Mouse (Mus musculus) G1E (cell line): ENCODE data around the gene Nlrp4f. TPM values are rescaled to one million over a fixed set of nuclear protein-coding genes. Genes with fewer than 3 reads are reported as not detected.

ENCODE experiments used
- ATAC-seq: 2 replicates; pipeline ENCODE4 v1.8.0; 2016; ENCODE audit warnings: mild to moderate bottlenecking; ENCODE audit not compliant: insufficient number of reproducible peaks, poor library complexity, low FRiP score, severe bottlenecking; ENCODE audit errors: extremely low read depth
- DNase-seq: peaks from one replicate; pipeline ENCODE4 v3.0.0; 2012; ENCODE audit warnings: low spot score
- H3K27me3 ChIP-seq: 2 replicates; pipeline ENCODE4 v1.6.1; 2012; ENCODE audit warnings: mild to moderate bottlenecking, low read length, inconsistent platforms; ENCODE audit not compliant: insufficient read depth
- H3K36me3 ChIP-seq: replicated peaks from 2 replicates; pipeline ENCODE3; 2012; ENCODE audit warnings: mild to moderate bottlenecking, inconsistent platforms
- H3K4me1 ChIP-seq: 2 replicates; pipeline ENCODE4 v1.6.1; 2012; ENCODE audit warnings: low read depth, low read length, inconsistent platforms, mixed read lengths; ENCODE audit not compliant: insufficient read depth
- H3K4me3 ChIP-seq: 2 replicates; pipeline ENCODE4 v1.5.1; 2012; ENCODE audit warnings: low read depth, mild to moderate bottlenecking, inconsistent platforms, low read length, moderate library complexity, mixed read lengths
- H3K9me3 ChIP-seq: replicated peaks from 2 replicates; pipeline ENCODE4 v1.6.1; 2012; ENCODE audit warnings: inconsistent platforms
- CTCF ChIP-seq: IDR thresholded peaks from 2 replicates; pipeline ENCODE4 v1.5.1; 2012; ENCODE audit warnings: low read depth, low read length, inconsistent platforms, mixed read lengths
- GATA1 ChIP-seq: IDR thresholded peaks from 2 replicates; pipeline ENCODE4 v1.6.1; 2012; ENCODE audit warnings: borderline replicate concordance, low read length, inconsistent platforms, mixed read lengths
- GATA2 ChIP-seq: IDR thresholded peaks from 2 replicates; pipeline ENCODE4 v1.6.1; 2012; ENCODE audit warnings: low read depth, low read length, inconsistent platforms, borderline replicate concordance
- POLR2AphosphoS5 ChIP-seq: IDR thresholded peaks from 2 replicates; pipeline ENCODE4 v1.6.1; 2012; ENCODE audit warnings: low read depth, low read length, inconsistent platforms; ENCODE audit not compliant: insufficient replicate concordance
- TAL1 ChIP-seq: conservative IDR thresholded peaks from 2 replicates; pipeline ENCODE4 v1.6.1; 2012; ENCODE audit warnings: low read depth, low read length, inconsistent platforms, mixed read lengths
- polyA plus RNA-seq: library from polyadenylated mRNA; stranded (reverse); fragments of >175 nt; gene quantifications from 2 replicates; pipeline ENCODE4 v1.2.3, GENCODE M21; 2012
- total RNA-seq, 2 experiments: library from RNA; stranded (forward) in 1 of 2; stranded (reverse) in 1 of 2; fragments of 200-1000 nt in 1 of 2; fragments of >200 nt in 1 of 2; fragmentation: Nextera tagmentation in 1 of 2; gene quantifications; 2 replicates each; pipeline ENCODE4 v1.2.3; 2014 to 2017

The Nlrp4f gene
- total and polyA plus RNA-seq, 3 experiments, result 0.05 TPM; not detected in 2

DNA sequence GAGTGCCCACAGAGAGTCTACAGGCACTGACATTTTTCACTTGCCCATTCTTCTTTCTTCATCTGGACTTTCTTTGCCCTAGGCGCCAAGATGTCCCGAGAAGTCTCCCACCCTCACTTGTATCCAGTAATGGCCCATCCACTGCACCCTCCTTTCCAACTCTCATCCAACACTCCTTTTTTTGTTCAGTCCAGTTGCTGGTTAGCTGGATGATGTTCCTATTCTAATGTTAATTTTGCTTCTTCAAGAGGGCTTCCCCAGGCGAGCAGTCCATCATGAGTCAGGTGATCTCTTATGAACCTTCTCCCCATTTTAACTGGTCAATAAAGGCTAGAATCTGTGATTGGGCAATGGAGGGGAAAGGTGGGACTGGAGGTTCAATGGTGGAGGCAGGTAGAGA lies 31.7 kb downstream of the Nlrp4f start:
- Histone ChIP-seq H3K4me3 (no peak overlapping the region), H3K9me3 (peaks cover 6% of the 10 kb centered on the region; the same call in 1 of the 2 replicates), H3K36me3 (no peaks in the 10 kb centered on the region), H3K27me3 (no peaks in the 10 kb centered on the region; the same call in 1 of the 2 replicates), H3K4me1 (no peaks in the 10 kb centered on the region)
- no peak for DNase-seq
- TF ChIP-seq TAL1 (no peak), GATA2 (no peak), CTCF (no peak), POLR2AphosphoS5 (no peak), GATA1 (no peak)
- ATAC-seq, result no peak

DNA sequence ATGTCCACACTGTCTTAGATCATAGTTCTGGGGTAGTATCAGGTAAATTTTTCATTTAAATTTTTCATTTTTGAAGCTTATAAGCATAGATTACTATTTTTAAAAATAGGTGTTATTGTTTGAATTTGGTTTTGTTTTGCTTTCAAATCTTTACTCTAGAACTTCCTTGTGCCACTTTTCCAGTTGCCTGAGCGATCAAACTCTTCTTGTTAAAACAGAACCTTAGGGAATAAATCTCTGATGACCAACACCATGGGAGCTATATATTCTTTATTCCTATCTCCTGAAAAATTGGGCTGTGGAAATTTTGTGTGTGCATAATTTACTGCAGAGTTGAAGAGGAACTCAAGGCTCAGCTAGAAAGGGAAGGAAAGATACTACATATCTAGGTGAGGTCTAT lies 55.8 kb downstream of the Nlrp4f start, which contains the start of gene Olfr466:
TSS of gene Olfr466 (plus strand) at position 301 of the 400 bp plus-strand sequence.
- ATAC-seq (no peak), DNase-seq (no peak)
- TF ChIP-seq POLR2AphosphoS5 (no peak), GATA1 (no peak), TAL1 (no peak), CTCF (no peak), GATA2 (no peak)
- no peaks in the 10 kb centered on the region for H3K27me3 ChIP-seq
- H3K4me1 ChIP-seq, result no peaks in the 10 kb centered on the region
- no peaks in the 10 kb centered on the region for H3K36me3 ChIP-seq
- no peak within 1 kb of the TSS for H3K4me3 ChIP-seq
- H3K9me3 ChIP-seq, result no peaks in the 10 kb centered on the region

DNA sequence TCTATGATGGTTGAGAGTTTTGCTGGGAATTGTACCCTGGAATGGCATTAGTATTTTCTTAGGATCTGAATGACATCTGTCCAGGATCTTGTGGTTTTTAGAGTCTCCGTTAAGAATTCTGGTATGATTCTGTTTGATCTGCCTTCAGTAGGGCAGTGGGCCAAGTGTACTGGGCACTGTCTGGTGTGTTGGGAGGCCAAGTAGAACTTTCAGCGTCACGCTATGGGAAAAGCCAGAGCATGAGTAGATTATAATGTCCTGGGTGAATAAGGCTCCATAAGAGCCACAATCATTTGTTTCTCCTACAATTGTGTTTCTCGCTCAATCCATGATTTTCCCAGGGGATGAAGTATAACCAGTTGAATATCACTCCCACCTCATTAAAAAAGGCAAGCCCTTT lies 68.0 kb downstream of the Nlrp4f start, which contains the start of gene Olfr465-ps1:
TSS of gene Olfr465-ps1 (plus strand) at position 301 of the 400 bp plus-strand sequence.
- TF ChIP-seq POLR2AphosphoS5 (no peak), GATA2 (no peak), CTCF (no peak), TAL1 (no peak), GATA1 (no peak)
- Histone ChIP-seq H3K36me3 (no peaks in the 10 kb centered on the region), H3K9me3 (no peaks in the 10 kb centered on the region), H3K27me3 (no peaks in the 10 kb centered on the region), H3K4me1 (no peaks in the 10 kb centered on the region), H3K4me3 (no peak within 1 kb of the TSS)
- ATAC-seq (no peak), DNase-seq (no peak)

Other genes with a start within 250 kb of the Nlrp4f start
- gene Spata31d1c, start 172.9 kb downstream of the Nlrp4f start, total RNA-seq (2014; fragmentation: Nextera tagmentation), result not detected in 2 replicates
- gene Spata31d1c, start 172.9 kb downstream of the Nlrp4f start, total RNA-seq (2017), result 0.06 and 0.27 TPM in 2 replicates
- gene Spata31d1c, start 172.9 kb downstream of the Nlrp4f start, polyA plus RNA-seq, result not detected in 2 replicates
- gene Prss47, start 153.2 kb downstream of the Nlrp4f start, total RNA-seq (2014; fragmentation: Nextera tagmentation), result not detected in 2 replicates
- 0.17 TPM in 1 of 2 replicates, not detected in the other for gene Prss47, start 153.2 kb downstream of the Nlrp4f start, total RNA-seq (2017)
- gene Prss47, start 153.2 kb downstream of the Nlrp4f start, polyA plus RNA-seq, result not detected in 2 replicates
- gene Mfsd14b, start 93.0 kb downstream of the Nlrp4f start, total RNA-seq (2014; fragmentation: Nextera tagmentation), result 91.6 and 103 TPM in 2 replicates
- 67.1 and 74.7 TPM in 2 replicates for gene Mfsd14b, start 93.0 kb downstream of the Nlrp4f start, total RNA-seq (2017)
- 21.0 and 23.0 TPM in 2 replicates for gene Mfsd14b, start 93.0 kb downstream of the Nlrp4f start, polyA plus RNA-seq
- gene Olfr465-ps1, start 67.9 kb downstream of the Nlrp4f start, total RNA-seq (2014; fragmentation: Nextera tagmentation), result not detected in 2 replicates
- gene Olfr465-ps1, start 67.9 kb downstream of the Nlrp4f start, total RNA-seq (2017), result 0.11 and 0.12 TPM in 2 replicates
- not detected in 2 replicates for gene Olfr465-ps1, start 67.9 kb downstream of the Nlrp4f start, polyA plus RNA-seq
- gene Olfr466, start 55.7 kb downstream of the Nlrp4f start, total RNA-seq (2014; fragmentation: Nextera tagmentation), result not detected in 2 replicates
- gene Olfr466, start 55.7 kb downstream of the Nlrp4f start, total RNA-seq (2017), result 0.11 and 0.12 TPM in 2 replicates
- gene Olfr466, start 55.7 kb downstream of the Nlrp4f start, polyA plus RNA-seq, result not detected in 2 replicates
- gene Gm10775, start 53.6 kb upstream of the Nlrp4f start, total RNA-seq (2014; fragmentation: Nextera tagmentation), result not detected in 2 replicates
- gene Gm10775, start 53.6 kb upstream of the Nlrp4f start, total RNA-seq (2017), result 0.11 TPM in 1 of 2 replicates, not detected in the other
- gene Gm10775, start 53.6 kb upstream of the Nlrp4f start, polyA plus RNA-seq, result 0.04 and 0.12 TPM in 2 replicates
- gene Zfp369, start 72.8 kb upstream of the Nlrp4f start, total RNA-seq (2014; fragmentation: Nextera tagmentation), result 71.3 and 76.9 TPM in 2 replicates
- 33.9 and 42.4 TPM in 2 replicates for gene Zfp369, start 72.8 kb upstream of the Nlrp4f start, total RNA-seq (2017)
- 4.3 and 4.6 TPM in 2 replicates for gene Zfp369, start 72.8 kb upstream of the Nlrp4f start, polyA plus RNA-seq